Mouse (Mus musculus): ENCODE results near the gene Rims4. TPM values are rescaled to one million over a fixed set of nuclear protein-coding genes. Genes with fewer than 3 reads are reported as not detected.

Gene Rims4
- polyA plus RNA-seq, 1 experiment = 0.14 TPM

DNA sequence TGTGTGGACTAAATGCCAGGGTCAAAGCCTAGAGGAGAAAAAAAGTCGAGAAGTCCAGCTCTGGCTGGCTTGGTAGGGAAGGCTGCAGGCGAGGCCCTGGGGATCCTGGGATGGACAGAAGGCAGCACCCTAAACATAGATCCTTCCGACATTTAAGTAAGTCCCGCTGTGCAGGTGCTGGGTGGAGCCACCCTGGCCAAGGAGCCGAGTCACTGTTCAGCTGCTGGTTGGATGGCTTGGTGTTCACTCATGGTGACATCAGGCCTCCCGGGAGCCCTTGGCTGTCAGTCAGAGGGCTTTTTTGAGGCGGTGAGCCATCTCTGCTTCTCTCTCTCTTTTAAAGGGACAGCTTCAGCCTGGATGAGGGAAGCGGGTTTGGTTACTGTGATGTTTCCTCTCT, 21.0 kb upstream of the Rims4 start:
- no peak overlapping the region for H3K4me3 ChIP-seq (ENCODE audit: insufficient read depth, low read length)
- no peak for TF ChIP-seq CTCF (IDR thresholded peaks at IDR 0.05; ENCODE audit: borderline replicate concordance, insufficient read depth, low read length)
- no peak for TF ChIP-seq POLR2A (IDR thresholded peaks at IDR 0.05; ENCODE audit: low read depth, low read length)
- no peaks in the 10 kb centered on the region for H3K4me1 ChIP-seq (ENCODE audit: control insufficient read depth, insufficient read depth, low read length)
- no peak overlapping the region for H3K27ac ChIP-seq (ENCODE audit: insufficient read depth, low read length)

DNA sequence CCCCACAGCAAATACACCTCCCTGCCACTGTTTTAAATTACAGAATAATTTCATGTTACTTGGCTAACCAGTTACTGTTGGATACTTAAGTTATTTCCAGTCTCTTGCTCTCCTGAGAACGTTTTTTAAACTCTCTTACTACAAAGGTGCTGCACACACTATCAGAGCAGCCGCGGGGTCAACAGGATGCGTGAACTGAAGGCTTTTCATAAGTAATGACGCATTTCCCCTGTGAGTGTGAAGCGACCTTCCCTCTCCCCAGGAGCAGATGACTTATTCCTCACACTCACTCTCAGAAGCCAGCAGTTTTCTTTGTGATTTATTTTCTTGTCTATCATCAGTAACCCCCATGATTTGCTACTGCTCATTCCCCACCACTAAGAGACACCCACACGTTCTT, 13.7 kb upstream of the Rims4 start:
- Histone ChIP-seq H3K4me3 (ENCODE audit: insufficient read depth, low read length) (no peak overlapping the region), H3K27ac (ENCODE audit: insufficient read depth, low read length) (no peak overlapping the region), H3K4me1 (ENCODE audit: control insufficient read depth, insufficient read depth, low read length) (no peaks in the 10 kb centered on the region)
- TF ChIP-seq CTCF (IDR thresholded peaks at IDR 0.05; ENCODE audit: borderline replicate concordance, insufficient read depth, low read length) (no peak), POLR2A (IDR thresholded peaks at IDR 0.05; ENCODE audit: low read depth, low read length) (no peak)

GRCm38 (mm10) chr2:163928464-163929200, 10.1 kb upstream of the Rims4 start:
- no peak for TF ChIP-seq CTCF (IDR thresholded peaks at IDR 0.05; ENCODE audit: borderline replicate concordance, insufficient read depth, low read length)
- Histone ChIP-seq H3K4me1 (ENCODE audit: control insufficient read depth, insufficient read depth, low read length) (no peaks in the 10 kb centered on the region), H3K4me3 (ENCODE audit: insufficient read depth, low read length) (no peak overlapping the region), H3K27ac (ENCODE audit: insufficient read depth, low read length) (no peak overlapping the region)

DNA sequence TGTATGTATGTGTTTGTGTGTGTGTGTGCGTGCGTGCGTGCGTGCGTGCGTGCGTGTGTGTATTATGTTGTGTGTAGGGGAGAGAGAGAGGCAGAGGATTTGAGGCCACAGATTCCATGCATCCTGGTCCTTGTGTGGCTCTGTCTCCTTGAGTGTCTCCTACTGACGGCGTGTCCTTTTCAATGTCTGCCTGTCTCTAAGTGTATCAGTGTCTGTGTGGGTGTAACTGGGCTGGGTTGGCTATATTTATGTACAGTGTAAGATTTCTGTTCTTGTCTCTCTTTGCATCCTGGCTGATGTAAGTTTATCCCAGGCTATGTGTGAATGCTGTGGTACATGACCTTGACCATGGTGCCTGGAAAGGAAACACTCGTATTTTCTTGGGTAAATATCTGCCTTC, 6.6 kb upstream of the Rims4 start:
- Histone ChIP-seq H3K4me3 (ENCODE audit: insufficient read depth, low read length) (no peak overlapping the region), H3K27ac (ENCODE audit: insufficient read depth, low read length) (no peak overlapping the region), H3K4me1 (ENCODE audit: control insufficient read depth, insufficient read depth, low read length) (no peaks in the 10 kb centered on the region)
- TF ChIP-seq CTCF (IDR thresholded peaks at IDR 0.05; ENCODE audit: borderline replicate concordance, insufficient read depth, low read length) (no peak), POLR2A (IDR thresholded peaks at IDR 0.05; ENCODE audit: low read depth, low read length) (no peak)

- H3K27ac ChIP-seq (ENCODE audit: insufficient read depth, low read length) = no peak overlapping the region
- no peak for TF ChIP-seq CTCF (IDR thresholded peaks at IDR 0.05; ENCODE audit: borderline replicate concordance, insufficient read depth, low read length)
- TF ChIP-seq POLR2A (IDR thresholded peaks at IDR 0.05; ENCODE audit: low read depth, low read length) = no peak
- H3K4me3 ChIP-seq (ENCODE audit: insufficient read depth, low read length) = no peak overlapping the region
- no peaks in the 10 kb centered on the region for H3K4me1 ChIP-seq (ENCODE audit: control insufficient read depth, insufficient read depth, low read length)
Measured at GRCm38 (mm10) chr2:163924531-163924930, 6.0 kb upstream of the Rims4 start.

GRCm38 (mm10) chr2:163923113-163923512, 4.6 kb upstream of the Rims4 start:
- TF ChIP-seq POLR2A (IDR thresholded peaks at IDR 0.05; ENCODE audit: low read depth, low read length) (no peak), CTCF (IDR thresholded peaks at IDR 0.05; ENCODE audit: borderline replicate concordance, insufficient read depth, low read length) (no peak)
- no peak overlapping the region for H3K27ac ChIP-seq (ENCODE audit: insufficient read depth, low read length)
- no peak overlapping the region for H3K4me3 ChIP-seq (ENCODE audit: insufficient read depth, low read length)
- H3K4me1 ChIP-seq (ENCODE audit: control insufficient read depth, insufficient read depth, low read length) = no peaks in the 10 kb centered on the region

- Histone ChIP-seq H3K4me1 (ENCODE audit: control insufficient read depth, insufficient read depth, low read length) (no peaks in the 10 kb centered on the region), H3K4me3 (ENCODE audit: insufficient read depth, low read length) (no peak overlapping the region), H3K27ac (ENCODE audit: insufficient read depth, low read length) (no peak overlapping the region)
- TF ChIP-seq POLR2A (IDR thresholded peaks at IDR 0.05; ENCODE audit: low read depth, low read length) (no peak), CTCF (IDR thresholded peaks at IDR 0.05; ENCODE audit: borderline replicate concordance, insufficient read depth, low read length) (no peak)
Measured at GRCm38 (mm10) chr2:163919581-163919980, 1.1 kb upstream of the Rims4 start.

DNA sequence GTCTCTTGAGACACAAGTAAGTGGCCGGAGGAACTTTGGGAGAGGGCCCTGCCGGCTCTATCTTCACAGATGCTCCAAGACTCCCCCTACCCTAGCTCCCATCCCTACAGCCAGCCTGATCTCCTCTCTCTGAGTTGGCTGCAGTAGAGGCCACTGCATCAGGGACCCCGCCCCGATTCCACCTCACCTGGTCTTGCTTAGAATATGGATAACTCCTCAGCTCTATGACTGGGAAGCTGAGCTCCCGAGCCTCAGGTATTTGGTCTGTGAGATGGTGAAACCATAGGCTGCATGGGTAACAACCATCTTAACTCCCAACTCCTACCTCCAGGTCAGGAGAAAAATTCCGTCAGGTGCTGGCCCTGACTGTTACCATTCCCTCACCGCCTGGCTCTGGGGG, 1.8 kb downstream of the Rims4 start:
- TF ChIP-seq POLR2A (IDR thresholded peaks at IDR 0.05; ENCODE audit: low read depth, low read length) (no peak), CTCF (IDR thresholded peaks at IDR 0.05; ENCODE audit: borderline replicate concordance, insufficient read depth, low read length) (no peak)
- H3K4me1 ChIP-seq (ENCODE audit: control insufficient read depth, insufficient read depth, low read length) = no peaks in the 10 kb centered on the region
- H3K27ac ChIP-seq (ENCODE audit: insufficient read depth, low read length) = no peak overlapping the region
- no peak overlapping the region for H3K4me3 ChIP-seq (ENCODE audit: insufficient read depth, low read length)

DNA sequence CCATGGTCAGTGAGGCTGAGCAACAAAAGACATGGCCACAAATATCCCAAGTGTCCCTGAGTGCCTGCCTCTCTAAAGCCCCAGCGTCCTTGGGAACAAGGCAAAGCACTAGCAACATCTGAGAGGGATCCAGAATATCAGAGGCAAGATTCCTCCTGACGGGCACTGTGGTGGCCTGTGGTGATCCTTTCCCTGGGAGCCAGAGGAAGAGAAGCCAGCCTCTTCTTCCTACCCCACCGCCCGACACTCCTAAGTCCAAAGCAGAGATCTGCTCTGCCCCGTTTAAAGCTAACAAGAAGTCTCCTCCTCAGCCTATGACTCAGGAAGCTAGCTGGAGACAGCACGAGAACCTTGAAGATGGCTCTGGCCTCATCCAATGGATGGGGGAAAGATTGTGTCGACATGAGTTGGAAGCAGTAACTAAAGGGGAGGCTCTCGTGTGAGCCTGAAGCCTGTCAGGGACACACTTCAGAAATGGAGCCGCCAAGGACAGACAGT, 3.1 kb downstream of the Rims4 start:
- TF ChIP-seq POLR2A (IDR thresholded peaks at IDR 0.05; ENCODE audit: low read depth, low read length) = no peak
- no peak for TF ChIP-seq CTCF (IDR thresholded peaks at IDR 0.05; ENCODE audit: borderline replicate concordance, insufficient read depth, low read length)
- Histone ChIP-seq H3K27ac (ENCODE audit: insufficient read depth, low read length) (no peak overlapping the region), H3K4me3 (ENCODE audit: insufficient read depth, low read length) (no peak overlapping the region), H3K4me1 (ENCODE audit: control insufficient read depth, insufficient read depth, low read length) (no peaks in the 10 kb centered on the region)

DNA sequence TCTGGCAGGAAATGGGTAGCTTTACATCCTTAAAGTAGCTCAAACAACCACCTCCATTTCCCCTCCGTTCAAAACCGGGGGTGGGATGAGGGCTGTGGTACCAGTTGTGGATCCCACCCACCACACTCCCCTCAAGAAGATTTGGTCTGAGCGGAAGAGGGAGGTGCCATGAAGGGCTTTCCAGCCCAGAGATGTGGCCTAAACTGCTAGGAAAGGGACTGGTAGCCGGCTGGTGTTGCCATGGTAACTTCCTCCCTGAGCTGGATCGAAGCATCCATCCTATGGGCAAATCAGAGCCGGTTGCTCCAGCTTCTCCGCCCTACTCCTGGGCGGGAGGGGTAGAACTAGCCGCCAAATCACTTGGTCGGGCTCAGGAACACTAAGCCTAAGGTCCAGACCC, 4.4 kb downstream of the Rims4 start:
- H3K27ac ChIP-seq (ENCODE audit: insufficient read depth, low read length) = no peak overlapping the region
- TF ChIP-seq POLR2A (IDR thresholded peaks at IDR 0.05; ENCODE audit: low read depth, low read length) (no peak), CTCF (IDR thresholded peaks at IDR 0.05; ENCODE audit: borderline replicate concordance, insufficient read depth, low read length) (no peak)
- no peaks in the 10 kb centered on the region for H3K4me1 ChIP-seq (ENCODE audit: control insufficient read depth, insufficient read depth, low read length)
- no peak overlapping the region for H3K4me3 ChIP-seq (ENCODE audit: insufficient read depth, low read length)

Measured in embryonic fibroblast, embryonic 13.5 days (primary cell).